Mouse (Mus musculus): ENCODE measurements at regions not wholly inside any gene's neighbourhood (a gene's known extent, or its start where the extent isn't known, plus 50 kb on each side); places are given as distances from the start of the nearest gene placed in this dataset.

- TF ChIP-seq CTCF (IDR thresholded peaks at IDR 0.05; ENCODE audit: borderline replicate concordance, control insufficient read depth, extremely low read depth, insufficient read depth, low read length, poor library complexity) = no peak
- no peak for TF ChIP-seq POLR2A (IDR thresholded peaks at IDR 0.05; ENCODE audit: control insufficient read depth, extremely low read depth, insufficient read depth, low read length, poor library complexity)
Measured at GRCm38 (mm10) chr16:26248939-26249338, 122.7 kb downstream of the Cldn1 start.

Data from thymus, adult 2 months (tissue).